ENCODE assay signal across 8 mouse cellular contexts in genomic region chr3:94472447-94473114, GRCm38 (mm10). TPM values are rescaled to one million over a fixed set of nuclear protein-coding genes. Genes with fewer than 3 reads are reported as not detected.
A peak's percentile ranks its signal among the peaks of the same experiment; 100 is the strongest.
DNase-seq lines count a peak whose midpoint lies in the region; ATAC-seq and TF ChIP-seq lines count a peak whose summit lies in the region.

No protein-coding gene starts in this region.

- no peaks in the 10 kb centered on the region for H3K27me3 ChIP-seq in kidney, embryonic 15.5 days
- H3K27me3 ChIP-seq in stomach, embryonic 16.5 days (ENCODE audit: control insufficient read depth, insufficient read depth, low read length), result no peaks in the 10 kb centered on the region

- no peak for TF ChIP-seq CTCF in cortical plate, adult 2 months (IDR thresholded peaks at IDR 0.05; ENCODE audit: extremely low read depth, insufficient read depth, low read length)

- H3K4me2 ChIP-seq in kidney, embryonic 15.5 days, result peak overlapping the region; percentile 56
- peak overlapping the region; percentile 50 for H3K4me2 ChIP-seq in stomach, embryonic 16.5 days (ENCODE audit: low read depth, low read length)

- 10% methylated on average over 28 of the region's 28 CpGs for WGBS in kidney, embryonic 15.5 days
- 14% methylated on average over 28 of the region's 28 CpGs for WGBS in stomach, embryonic 16.5 days

- H3K4me3 ChIP-seq in cortical plate, adult 2 months (ENCODE audit: insufficient read depth, low read length), result no peak overlapping the region
- H3K4me3 ChIP-seq in kidney, embryonic 15.5 days (replicated peaks), result peak overlapping the region; percentile 28
- no peak overlapping the region; the same call in 1 of the 2 replicates for H3K4me3 ChIP-seq in stomach, embryonic 16.5 days (replicated peaks; ENCODE audit: low read length)

- peaks cover 3% of the 10 kb centered on the region; the same call in 1 of the 2 replicates for H3K4me1 ChIP-seq in cortical plate, adult 2 months (ENCODE audit: control insufficient read depth, insufficient read depth, low read length)
- H3K4me1 ChIP-seq in kidney, embryonic 15.5 days, result peaks cover 10% of the 10 kb centered on the region
- H3K4me1 ChIP-seq in stomach, embryonic 16.5 days (ENCODE audit: control insufficient read depth, insufficient read depth, low read length), result 0 out of 2 replicates have a peak, but pooled peaks cover 3% of the 10 kb centered on the region

- H3K9ac ChIP-seq in kidney, embryonic 15.5 days, result no peak overlapping the region
- no peak overlapping the region for H3K9ac ChIP-seq in stomach, embryonic 16.5 days (ENCODE audit: low read length)

- no peaks in the 10 kb centered on the region for H3K9me3 ChIP-seq in kidney, embryonic 15.5 days (replicated peaks)
- no peaks in the 10 kb centered on the region for H3K9me3 ChIP-seq in stomach, embryonic 16.5 days (replicated peaks; ENCODE audit: control insufficient read depth, low read length)

- TF ChIP-seq POLR2A in cortical plate, adult 2 months (IDR thresholded peaks at IDR 0.05; ENCODE audit: extremely low read depth, insufficient read depth, low read length), result 0 out of 2 replicates have a peak, but pooled peaks have one; percentile 32

- H3K27ac ChIP-seq in cortical plate, adult 2 months (ENCODE audit: insufficient read depth, low read length), result no peak overlapping the region
- peak overlapping the region; percentile 51; the same call in 1 of the 2 replicates for H3K27ac ChIP-seq in kidney, embryonic 15.5 days
- H3K27ac ChIP-seq in stomach, embryonic 16.5 days (ENCODE audit: low read length), result 0 out of 2 replicates have a peak overlapping the region, but pooled peaks have one; percentile 49

- peak; percentile 83; the same call in 1 of the 2 replicates for ATAC-seq in kidney, embryonic 15.5 days (replicated peaks; ENCODE audit: low FRiP score)
- ATAC-seq in stomach, embryonic 16.5 days (ENCODE audit: insufficient read depth, low FRiP score), result peak; percentile 66; the same call in 1 of the 2 replicates

- no peaks in the 10 kb centered on the region for H3K36me3 ChIP-seq in kidney, embryonic 15.5 days
- H3K36me3 ChIP-seq in stomach, embryonic 16.5 days (ENCODE audit: control insufficient read depth, insufficient read depth, low read length), result no peaks in the 10 kb centered on the region

- peak; percentile 63 for DNase-seq in Muller cell, postnatal 12 days (ENCODE audit: inconsistent ontology term)
- DNase-seq in heart, adult 9 months (ENCODE audit: low spot score in 2 of 2), result peak; percentile 17 to 24
- peak; percentile 61 for DNase-seq in lung, postnatal 10 days
- DNase-seq in layer of hippocampus, adult 11-12 months (ENCODE audit: low spot score), result no peak
- DNase-seq in layer of hippocampus, adult 8-10 months (ENCODE audit: low spot score in 2 of 2), result no peak

RNA-seq across cellular contexts. Expression of gene Celf3, which starts 5.5 kb away (rescaled TPM):
- 314 and 357 TPM in 2 replicates for polyA plus RNA-seq in cortical plate, adult 2 months (2012; rRNA removed)
- polyA plus RNA-seq in kidney, embryonic 15.5 days (2015; fragmentation: Nextera tagmentation; extraction: Ambion mirVana), result 2.5 and 5.5 TPM in 2 replicates
- 14.2 and 19.3 TPM in 2 replicates for polyA plus RNA-seq in stomach, embryonic 16.5 days (2015; fragmentation: Nextera tagmentation; extraction: Ambion mirVana)
- total RNA-seq in layer of hippocampus, adult 8-10 months (2022), result 100 to 1,000 TPM; 153 to 187 (median 176) TPM

RNA-seq across cellular contexts. Expression of gene Riiad1, which starts 7.6 kb away (rescaled TPM):
- 3.2 and 4.1 TPM in 2 replicates for polyA plus RNA-seq in cortical plate, adult 2 months (2012; rRNA removed)
- 1.2 and 2.3 TPM in 2 replicates for polyA plus RNA-seq in kidney, embryonic 15.5 days (2015; fragmentation: Nextera tagmentation; extraction: Ambion mirVana)
- 1.6 and 3.4 TPM in 2 replicates for polyA plus RNA-seq in stomach, embryonic 16.5 days (2015; fragmentation: Nextera tagmentation; extraction: Ambion mirVana)
- total RNA-seq in layer of hippocampus, adult 8-10 months (2022), result 1 to 10 TPM; 4.9 to 6.9 (median 6.0) TPM

RNA-seq across cellular contexts. Expression of gene Oaz3, which starts 28.9 kb away (rescaled TPM):
- 0.15 and 0.25 TPM in 2 replicates for polyA plus RNA-seq in cortical plate, adult 2 months (2012; rRNA removed)
- 0.45 and 0.84 TPM in 2 replicates for polyA plus RNA-seq in kidney, embryonic 15.5 days (2015; fragmentation: Nextera tagmentation; extraction: Ambion mirVana)
- 0.41 and 0.56 TPM in 2 replicates for polyA plus RNA-seq in stomach, embryonic 16.5 days (2015; fragmentation: Nextera tagmentation; extraction: Ambion mirVana)
- total RNA-seq in layer of hippocampus, adult 8-10 months (2022), result under 1 TPM in 1 of 4 experiments, not detected in 3; 0.52 TPM

RNA-seq across cellular contexts. Expression of gene Mrpl9, which starts 29.5 kb away (rescaled TPM):
- polyA plus RNA-seq in cortical plate, adult 2 months (2012; rRNA removed), result 46.0 and 47.9 TPM in 2 replicates
- 68.4 and 70.4 TPM in 2 replicates for polyA plus RNA-seq in kidney, embryonic 15.5 days (2015; fragmentation: Nextera tagmentation; extraction: Ambion mirVana)
- polyA plus RNA-seq in stomach, embryonic 16.5 days (2015; fragmentation: Nextera tagmentation; extraction: Ambion mirVana), result 67.8 and 71.8 TPM in 2 replicates
- total RNA-seq in layer of hippocampus, adult 8-10 months (2022), result 10 to 100 TPM; 34.8 to 42.3 (median 40.2) TPM

RNA-seq across cellular contexts. Expression of gene Tdrkh, which starts 59.5 kb away (rescaled TPM):
- polyA plus RNA-seq in cortical plate, adult 2 months (2012; rRNA removed), result 15.2 and 15.5 TPM in 2 replicates
- polyA plus RNA-seq in kidney, embryonic 15.5 days (2015; fragmentation: Nextera tagmentation; extraction: Ambion mirVana), result 12.0 and 15.5 TPM in 2 replicates
- 6.4 and 8.2 TPM in 2 replicates for polyA plus RNA-seq in stomach, embryonic 16.5 days (2015; fragmentation: Nextera tagmentation; extraction: Ambion mirVana)
- 10 to 100 TPM; 40.9 to 46.6 (median 46.0) TPM for total RNA-seq in layer of hippocampus, adult 8-10 months (2022)

Comparison
In these comparisons a context has a peak if more than half of its experiments do, and no peak if none do; other contexts are left out.
1. DNase-seq: peak in Muller cell, postnatal 12 days (single experiment), heart, adult 9 months (2 of 2) and lung, postnatal 10 days (single experiment); none in layer of hippocampus, adult 11-12 months (single experiment) and layer of hippocampus, adult 8-10 months (0 of 2).
2. RNA of gene Celf3, which starts 5.5 kb away (polyA plus RNA-seq): 314 to 357 TPM in cortical plate, adult 2 months; 14.2 to 19.3 TPM in stomach, embryonic 16.5 days and 2.5 to 5.5 TPM in kidney, embryonic 15.5 days; every median in the first group is over 10 times any median in the second.